Mouse (Mus musculus) lung, postnatal 0 days (tissue): ENCODE measurements at regions not wholly inside any gene's neighbourhood (a gene's known extent, or its start where the extent isn't known, plus 50 kb on each side); places are given as distances from the start of the nearest gene placed in this dataset.

Experiments used
- ATAC-seq: fragments of 200-750 bp; cut with Nextera tagmentation; 2 replicates; pipeline ENCODE4 v1.8.0; 2017; ENCODE audit warnings: moderate library complexity
- DNase-seq: peaks from one replicate; pipeline ENCODE4 v3.0.0-alpha.2; 2016; ENCODE audit warnings: low spot score
- H3K27ac ChIP-seq: fragments of 300-500 bp; sonication (generic); 2 replicates; pipeline ENCODE4 v1.5.1; 2014; ENCODE audit warnings: antibody characterized with exemption, mild to moderate bottlenecking, low read length, mixed read lengths
- H3K27me3 ChIP-seq: fragments of 300-500 bp; sonication (generic); replicated peaks from 2 replicates; pipeline ENCODE4 v1.6.1; 2014; ENCODE audit warnings: low read length, mixed read lengths; ENCODE audit not compliant: insufficient read depth
- H3K36me3 ChIP-seq: fragments of 300-500 bp; sonication (generic); 2 replicates; pipeline ENCODE4 v1.6.1; 2014; ENCODE audit warnings: low read length, mixed read lengths; ENCODE audit not compliant: insufficient read depth
- H3K4me1 ChIP-seq: fragments of 300-500 bp; sonication (generic); 2 replicates; pipeline ENCODE4 v1.6.1; 2014; ENCODE audit warnings: antibody characterized with exemption, low read depth, low read length, mixed read lengths; ENCODE audit not compliant: insufficient read depth
- H3K4me2 ChIP-seq: fragments of 300-500 bp; sonication (generic); replicated peaks from 2 replicates; pipeline ENCODE4 v1.6.1; 2014; ENCODE audit warnings: low read depth, mild to moderate bottlenecking, low read length, moderate library complexity, mixed read lengths
- H3K4me3 ChIP-seq: fragments of 300-500 bp; sonication (generic); 2 replicates; pipeline ENCODE4 v1.5.1; 2014; ENCODE audit warnings: low read depth, low read length
- H3K9ac ChIP-seq: fragments of 300-500 bp; sonication (generic); replicated peaks from 2 replicates; pipeline ENCODE4 v1.6.1; 2014; ENCODE audit warnings: low read depth, mild to moderate bottlenecking
- H3K9me3 ChIP-seq: fragments of 300-500 bp; sonication (generic); 2 replicates; pipeline ENCODE4 v1.6.1; 2016; ENCODE audit warnings: low read length, mixed read lengths
- CTCF ChIP-seq: IDR thresholded peaks from 2 replicates; pipeline ENCODE4 v1.5.1; 2016; ENCODE audit warnings: antibody characterized with exemption, mild to moderate bottlenecking
- EP300 ChIP-seq: IDR thresholded peaks from 2 replicates; pipeline ENCODE4 v1.6.1; 2016; ENCODE audit warnings: antibody characterized with exemption, mild to moderate bottlenecking, control low read depth
- WGBS: fragments of 180-500 bp; shearing (Covaris S2); extraction: QIAGEN DNeasy Blood & Tissue Kit; methylation state at CpG from one replicate; pipeline ENCODE4 v1.1.7; 2014; 5-methylcytosine and 5-hydroxymethylcytosine counted together

DNA sequence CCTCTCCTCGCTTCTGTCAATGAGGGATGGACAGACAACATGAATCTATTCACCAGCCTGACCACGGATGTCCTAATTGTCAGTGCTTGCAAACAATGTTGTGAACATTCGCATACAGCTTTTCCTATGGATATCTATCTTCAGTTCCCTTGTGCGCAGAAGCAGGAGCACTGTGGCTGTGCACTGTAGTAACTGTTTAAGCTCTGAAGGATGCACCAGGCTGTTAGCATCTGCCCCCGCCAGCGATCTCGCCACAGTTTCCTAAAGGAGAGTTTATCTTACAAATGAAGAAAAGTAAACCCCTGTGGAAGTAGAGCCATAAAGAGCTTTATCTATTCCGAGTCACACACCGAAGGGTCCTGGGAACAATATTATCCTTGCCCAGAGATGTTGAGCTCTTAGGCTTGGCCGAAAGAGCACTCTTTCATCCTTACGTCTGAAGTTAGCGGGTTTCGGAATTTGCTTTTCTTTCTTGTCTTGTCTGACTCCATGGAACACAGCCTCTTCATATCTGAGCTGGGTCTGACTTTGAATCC is 357.4 kb downstream of the Agtpbp1 start:
- no peak overlapping the region for H3K4me3 ChIP-seq
- no peak overlapping the region for H3K4me2 ChIP-seq
- H3K27me3 ChIP-seq, result no peaks in the 10 kb centered on the region
- H3K9me3 ChIP-seq, result no peaks in the 10 kb centered on the region
- no peak for ATAC-seq
- H3K4me1 ChIP-seq, result no peaks in the 10 kb centered on the region
- no peaks in the 10 kb centered on the region for H3K36me3 ChIP-seq
- TF ChIP-seq CTCF, result no peak
- DNase-seq, result no peak
- H3K9ac ChIP-seq, result no peak overlapping the region
- peak overlapping the region; percentile 38 for H3K27ac ChIP-seq
- 61% methylated on average over 13 of the region's 13 CpGs for WGBS

DNA sequence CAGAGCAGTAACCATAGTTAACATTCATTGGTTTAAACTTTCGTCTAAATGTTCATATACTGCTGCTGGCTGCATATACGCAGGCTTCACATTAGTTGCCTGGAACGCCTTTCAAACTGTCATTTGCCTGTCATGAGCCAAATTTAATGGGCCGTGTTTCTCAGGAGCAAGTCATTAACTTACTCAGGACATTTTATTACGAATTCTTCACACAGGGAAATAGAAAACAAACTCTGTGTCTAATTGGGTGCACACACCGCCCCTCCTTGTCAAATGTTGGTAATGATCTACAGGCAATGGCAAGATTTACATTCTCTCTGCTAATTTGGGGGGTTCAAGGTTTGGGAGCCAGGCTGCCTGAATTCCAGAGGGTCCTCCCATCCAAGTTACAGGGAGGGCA is 364.4 kb downstream of the Agtpbp1 start:
- H3K4me2 ChIP-seq, result no peak overlapping the region
- no peaks in the 10 kb centered on the region for H3K27me3 ChIP-seq
- no peaks in the 10 kb centered on the region for H3K36me3 ChIP-seq
- no peak overlapping the region for H3K4me3 ChIP-seq
- H3K9me3 ChIP-seq, result no peaks in the 10 kb centered on the region
- no peak overlapping the region for H3K9ac ChIP-seq
- DNase-seq (no peak), ATAC-seq (no peak)
- no peak overlapping the region for H3K27ac ChIP-seq
- 63% methylated on average over 6 of the region's 6 CpGs for WGBS
- H3K4me1 ChIP-seq, result no peaks in the 10 kb centered on the region
- TF ChIP-seq CTCF (no peak), EP300 (no peak)

DNA sequence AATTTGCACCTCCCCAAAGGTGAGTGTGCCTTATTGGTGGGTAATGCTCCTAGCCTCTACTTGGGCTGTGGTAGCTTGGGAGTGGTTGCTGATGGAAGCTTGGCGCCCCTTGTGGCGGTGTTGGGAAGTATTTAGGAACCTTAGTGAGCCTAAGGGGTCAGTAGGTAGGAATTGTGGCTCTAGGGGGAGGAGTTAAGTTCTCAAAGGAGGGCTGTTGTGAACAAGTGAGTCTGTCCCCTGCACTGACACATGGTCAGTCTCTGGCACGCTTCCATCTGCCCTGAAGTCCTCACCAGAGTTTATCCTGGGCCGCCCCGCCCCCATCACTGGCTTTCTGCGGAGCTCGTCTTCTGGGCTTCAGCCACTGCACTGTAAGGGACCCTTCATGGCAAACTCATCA is 364.9 kb downstream of the Agtpbp1 start:
- H3K4me2 ChIP-seq, result no peak overlapping the region
- ATAC-seq (peak; percentile 33; the same call in 1 of the 2 replicates), DNase-seq (peak; percentile 28)
- H3K27ac ChIP-seq, result no peak overlapping the region
- no peak overlapping the region for H3K4me3 ChIP-seq
- 28% methylated on average over 7 of the region's 7 CpGs for WGBS
- no peak for TF ChIP-seq EP300
- TF ChIP-seq CTCF, result peak; percentile 76
- H3K9me3 ChIP-seq, result no peaks in the 10 kb centered on the region
- H3K36me3 ChIP-seq, result no peaks in the 10 kb centered on the region
- H3K9ac ChIP-seq, result no peak overlapping the region
- H3K27me3 ChIP-seq, result no peaks in the 10 kb centered on the region
- no peaks in the 10 kb centered on the region for H3K4me1 ChIP-seq

DNA sequence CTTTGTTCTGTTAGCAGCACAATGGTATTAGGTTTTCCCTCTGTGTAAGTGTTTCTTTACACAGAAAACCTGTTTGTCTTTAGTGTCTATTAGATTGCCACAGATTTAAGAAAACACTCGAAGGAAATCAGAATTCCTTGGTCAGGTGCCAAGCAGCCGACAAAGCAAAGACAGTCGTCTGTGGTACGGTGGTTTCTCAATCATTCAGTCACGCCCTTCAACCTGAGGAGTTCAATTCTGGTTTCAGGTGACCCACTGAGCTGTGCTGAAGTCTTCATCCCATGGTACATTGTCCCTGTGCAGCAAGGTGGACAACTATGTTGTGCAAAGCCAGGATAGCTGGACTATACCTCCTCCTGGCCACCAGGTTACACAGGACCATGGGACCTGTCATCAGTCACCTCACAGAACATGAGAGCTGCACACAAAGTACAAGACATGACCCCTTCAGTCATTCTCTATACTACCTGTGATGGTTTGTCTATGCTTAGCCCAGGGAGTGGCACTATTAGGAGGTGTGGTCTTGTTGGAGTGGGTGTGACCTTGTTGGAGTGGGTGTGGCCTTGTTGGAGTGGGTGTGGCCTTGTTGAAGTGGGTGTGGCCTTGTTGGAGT is 368.2 kb downstream of the Agtpbp1 start:
- 23% methylated on average over 5 of the region's 5 CpGs for WGBS
- H3K36me3 ChIP-seq, result no peaks in the 10 kb centered on the region
- H3K9me3 ChIP-seq, result no peaks in the 10 kb centered on the region
- no peak overlapping the region for H3K4me3 ChIP-seq
- no peak overlapping the region for H3K27ac ChIP-seq
- DNase-seq, result peak; percentile 74
- no peaks in the 10 kb centered on the region for H3K27me3 ChIP-seq
- ATAC-seq, result peak; percentile 79
- TF ChIP-seq EP300, result peak; percentile 56
- 0 out of 2 replicates have a peak, but pooled peaks have one; percentile 7 for TF ChIP-seq CTCF
- no peak overlapping the region for H3K9ac ChIP-seq
- H3K4me1 ChIP-seq, result no peaks in the 10 kb centered on the region
- H3K4me2 ChIP-seq, result no peak overlapping the region

DNA sequence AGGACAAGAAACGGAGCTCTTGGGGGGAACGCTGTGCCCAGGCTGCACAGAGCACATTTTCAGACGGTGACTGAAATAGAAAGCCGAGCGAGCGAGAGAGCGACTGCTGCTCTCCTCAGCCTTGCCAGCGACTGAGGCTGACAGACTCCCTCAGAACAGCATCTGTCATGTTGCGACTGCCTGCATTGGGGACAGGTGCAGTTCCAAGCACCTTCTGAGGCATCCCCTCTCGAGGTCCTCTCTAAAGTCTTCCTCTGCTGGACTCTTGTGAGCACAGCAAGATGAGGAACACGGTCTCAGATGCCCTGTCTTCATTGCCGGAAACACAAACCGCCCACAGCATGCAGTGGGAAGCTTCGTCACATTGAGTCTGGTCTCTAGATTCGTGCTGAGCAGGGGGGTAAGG is 372.7 kb downstream of the Agtpbp1 start:
- no peak for TF ChIP-seq CTCF
- no peak for TF ChIP-seq EP300
- H3K4me2 ChIP-seq, result no peak overlapping the region
- H3K4me1 ChIP-seq, result no peaks in the 10 kb centered on the region
- no peaks in the 10 kb centered on the region for H3K36me3 ChIP-seq
- H3K9me3 ChIP-seq, result no peaks in the 10 kb centered on the region
- no peak overlapping the region for H3K4me3 ChIP-seq
- no peaks in the 10 kb centered on the region for H3K27me3 ChIP-seq
- WGBS, result 81% methylated on average over 15 of the region's 15 CpGs
- no peak for ATAC-seq
- no peak overlapping the region for H3K27ac ChIP-seq
- DNase-seq, result no peak
- H3K9ac ChIP-seq, result no peak overlapping the region

DNA sequence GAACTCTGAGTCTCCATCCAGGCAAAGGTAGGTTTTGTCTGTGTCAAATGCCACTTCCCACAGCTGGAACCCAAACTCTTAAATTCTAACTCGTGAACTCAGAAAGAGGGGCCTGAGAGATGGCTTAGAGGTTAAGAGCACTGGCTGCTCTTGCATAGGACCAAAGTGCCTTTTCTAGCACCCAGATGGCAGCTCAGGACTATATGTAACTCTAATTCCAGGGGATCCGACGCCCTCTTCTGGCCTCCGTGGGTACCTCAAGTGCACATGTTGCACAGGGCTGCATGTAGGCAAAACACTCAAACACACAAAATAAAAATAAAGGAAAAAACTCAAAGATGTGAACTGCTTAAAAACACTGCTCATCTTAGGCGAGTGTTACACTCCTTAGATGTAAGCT is 374.2 kb downstream of the Agtpbp1 start:
- no peak overlapping the region for H3K9ac ChIP-seq
- no peak overlapping the region for H3K4me3 ChIP-seq
- no peaks in the 10 kb centered on the region for H3K4me1 ChIP-seq
- no peak overlapping the region for H3K4me2 ChIP-seq
- no peaks in the 10 kb centered on the region for H3K36me3 ChIP-seq
- TF ChIP-seq CTCF (peak; percentile 27; the same call in 1 of the 2 replicates), EP300 (no peak)
- no peak for ATAC-seq
- H3K27ac ChIP-seq, result no peak overlapping the region
- 61% methylated on average over 5 of the region's 5 CpGs for WGBS
- no peaks in the 10 kb centered on the region for H3K27me3 ChIP-seq
- H3K9me3 ChIP-seq, result no peaks in the 10 kb centered on the region
- DNase-seq, result no peak
